In genomic region chr3:54420189-54420928, GRCm38 (mm10) we compare ENCODE assay signal across 16 mouse cellular contexts. TPM values are rescaled to one million over a fixed set of nuclear protein-coding genes. Genes with fewer than 3 reads are reported as not detected.
DNase-seq lines count a peak whose midpoint lies in the region; ATAC-seq and TF ChIP-seq lines count a peak whose summit lies in the region.
"Had no signal": no experiment of that assay in that cellular context is flagged by ENCODE, and none has a peak within 500 bp of the region (broad histone marks: within the 10 kb centered on the region; RNA-seq: fewer than 3 reads in every experiment).

No protein-coding gene starts in this region.

- peak; percentile 9 for DNase-seq in retina, postnatal 1 day
- no peak for DNase-seq in retina, embryonic 14.5 days (ENCODE audit: low spot score)
- peak; percentile 42 to 50 for DNase-seq in kidney, postnatal 25 days
- no peak for DNase-seq in adrenal gland, adult (ENCODE audit: inconsistent age in 2 of 2, low spot score in 1 of 2)
- no peak for DNase-seq in cerebellum, adult 11-12 months
- DNase-seq in embryo, embryonic 11 days = no peak
- DNase-seq: heart, postnatal 10 days; layer of hippocampus, adult 9-11 months; left cerebral cortex, postnatal 4 days; lung, adult 2 months; midbrain, embryonic 14.5 days; right cerebral cortex, adult 18-20 months had no signal

- H3K36me3 ChIP-seq in intestine, postnatal 0 days (ENCODE audit: control insufficient read depth, insufficient read depth) = no peaks in the 10 kb centered on the region

- peak overlapping the region; percentile 57 for H3K27ac ChIP-seq in intestine, postnatal 0 days (ENCODE audit: low read depth, low read length)
- H3K27ac ChIP-seq: hindbrain, embryonic 14.5 days; macrophage had no signal

- H3K27me3 ChIP-seq in intestine, postnatal 0 days (replicated peaks; ENCODE audit: control insufficient read depth, insufficient read depth, low read length) = no peaks in the 10 kb centered on the region

- 43% methylated on average over 10 of the region's 10 CpGs for WGBS in intestine, postnatal 0 days

- TF ChIP-seq CTCF in intestine, postnatal 0 days (IDR thresholded peaks at IDR 0.05; ENCODE audit: low read depth) = no peak

- peaks cover 7% of the 10 kb centered on the region for H3K4me1 ChIP-seq in intestine, postnatal 0 days (replicated peaks; ENCODE audit: control insufficient read depth, insufficient read depth, low read length)

- no peaks in the 10 kb centered on the region for H3K9me3 ChIP-seq in intestine, postnatal 0 days (ENCODE audit: control insufficient read depth)

- H3K9ac ChIP-seq in intestine, postnatal 0 days (ENCODE audit: low read depth, low read length) = no peak overlapping the region
- H3K9ac ChIP-seq: hindbrain, embryonic 14.5 days had no signal

- peak; percentile 85 for ATAC-seq in intestine, postnatal 0 days
- ATAC-seq in inflammation-experienced regulatory T-cells, adult 6 months = no peak

- no peak overlapping the region for H3K4me3 ChIP-seq in intestine, postnatal 0 days (ENCODE audit: low read depth, low read length)

- peak overlapping the region; percentile 54 for H3K4me2 ChIP-seq in intestine, postnatal 0 days (replicated peaks; ENCODE audit: low read depth)
- H3K4me2 ChIP-seq: hindbrain, embryonic 14.5 days had no signal

RNA-seq across cellular contexts. Expression of gene Postn, which starts 59.5 kb away (rescaled TPM):
- polyA plus RNA-seq in intestine, postnatal 0 days (2015; fragmentation: Nextera tagmentation; extraction: Ambion mirVana) = 106 and 107 TPM in 2 replicates
- polyA plus RNA-seq in inflammation-experienced regulatory T-cells, adult 6 months (2017; shearing (Covaris generic)) = not detected

Comparison
In these comparisons a context has a peak if more than half of its experiments do, and no peak if none do; other contexts are left out.
1. DNase-seq: peak in retina, postnatal 1 day (single experiment) and kidney, postnatal 25 days (2 of 2); none in retina, embryonic 14.5 days (single experiment), adrenal gland, adult (0 of 2), cerebellum, adult 11-12 months (single experiment) and embryo, embryonic 11 days (single experiment).
2. RNA of gene Postn, which starts 59.5 kb away (polyA plus RNA-seq): 106 to 107 TPM in intestine, postnatal 0 days; not detected in inflammation-experienced regulatory T-cells, adult 6 months; every median in the first group is over 10 times any median in the second.